Mouse (Mus musculus): ENCODE measurements around the gene Dgkq. TPM values are rescaled to one million over a fixed set of nuclear protein-coding genes. Genes with fewer than 3 reads are reported as not detected.

Gene Dgkq
- polyA plus RNA-seq, 2 experiments, result 1.9 to 4.7 TPM

GRCm38 (mm10) chr5:108655891-108656650 lies 13.4 kb downstream of the Dgkq start:
- H3K4me3 ChIP-seq (ENCODE audit: insufficient read depth in 1 of 2, low read depth in 2 of 2, low read length in 2 of 2), result no peak overlapping the region
- no peak for ATAC-seq (ENCODE audit: insufficient read depth)
- H3K27me3 ChIP-seq (ENCODE audit: control insufficient read depth, insufficient read depth, low read length), result no peaks in the 10 kb centered on the region
- no peak overlapping the region for H3K27ac ChIP-seq
- TF ChIP-seq CTCF (IDR thresholded peaks at IDR 0.05; ENCODE audit: low read depth), result no peak
- TF ChIP-seq EP300 (IDR thresholded peaks at IDR 0.05; ENCODE audit: low read depth), result no peak
- no peak overlapping the region for H3K4me2 ChIP-seq (ENCODE audit: low read depth)
- H3K36me3 ChIP-seq (replicated peaks; ENCODE audit: control insufficient read depth, insufficient read depth, low read depth), result no peaks in the 10 kb centered on the region; the same call in none of the 2 replicates
- WGBS (ENCODE audit: insufficient replicate concordance), result 83% methylated on average over 15 of the region's 15 CpGs
- DNase-seq (ENCODE audit: low read depth in 3 of 3, low spot score in 3 of 3), result no peak
- peaks cover 0 to 10% of the 10 kb centered on the region in 2 experiments; a peak in 3 of 4 replicates for H3K4me1 ChIP-seq (replicated peaks; ENCODE audit: control insufficient read depth in 2 of 2, insufficient read depth in 2 of 2, low read length in 1 of 2)
- no peaks in the 10 kb centered on the region for H3K9me3 ChIP-seq (ENCODE audit: control insufficient read depth, low read length)
- no peak overlapping the region for H3K9ac ChIP-seq (replicated peaks)

DNA sequence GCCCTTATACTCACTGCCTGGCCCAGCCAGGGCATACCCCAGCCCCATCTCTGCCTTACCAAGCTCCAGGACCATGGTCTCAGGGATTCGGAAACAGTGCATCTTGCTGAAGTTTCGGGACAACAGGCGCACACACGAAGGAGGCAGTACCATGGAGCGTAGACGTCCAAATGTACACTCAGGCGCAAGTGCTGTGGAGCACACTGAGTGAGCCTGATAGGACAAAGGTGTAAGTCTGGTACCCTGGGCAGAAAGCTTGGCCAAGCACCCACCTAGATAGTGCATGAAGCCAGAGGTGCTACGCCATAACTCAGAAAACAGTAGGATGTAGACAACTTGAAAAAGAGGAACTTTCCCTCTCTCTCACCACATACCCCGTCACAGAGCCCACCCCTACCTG lies 14.1 kb downstream of the Dgkq start:
- 90% methylated on average over 9 of the region's 9 CpGs for WGBS (ENCODE audit: insufficient replicate concordance)

GRCm38 (mm10) chr5:108654444-108654990 lies 15.0 kb downstream of the Dgkq start:
- no peak overlapping the region for H3K4me2 ChIP-seq (ENCODE audit: low read depth)
- no peak overlapping the region for H3K4me3 ChIP-seq (ENCODE audit: insufficient read depth in 1 of 2, low read depth in 2 of 2, low read length in 2 of 2)
- TF ChIP-seq CTCF (IDR thresholded peaks at IDR 0.05; ENCODE audit: low read depth), result no peak
- no peak for TF ChIP-seq EP300 (IDR thresholded peaks at IDR 0.05; ENCODE audit: low read depth)
- H3K9ac ChIP-seq (replicated peaks), result no peak overlapping the region
- H3K36me3 ChIP-seq (replicated peaks; ENCODE audit: control insufficient read depth, insufficient read depth, low read depth), result no peaks in the 10 kb centered on the region; the same call in none of the 2 replicates
- H3K27ac ChIP-seq, result no peak overlapping the region
- 86% methylated on average over 10 of the region's 10 CpGs for WGBS (ENCODE audit: insufficient replicate concordance)
- no peak for ATAC-seq (ENCODE audit: insufficient read depth)
- no peaks in the 10 kb centered on the region for H3K27me3 ChIP-seq (ENCODE audit: control insufficient read depth, insufficient read depth, low read length)
- DNase-seq (ENCODE audit: low read depth in 3 of 3, low spot score in 3 of 3), result no peak
- H3K4me1 ChIP-seq (replicated peaks; ENCODE audit: control insufficient read depth in 2 of 2, insufficient read depth in 2 of 2, low read length in 1 of 2), result peaks cover 0 to 3% of the 10 kb centered on the region in 2 experiments; a peak in 3 of 4 replicates
- no peaks in the 10 kb centered on the region for H3K9me3 ChIP-seq (ENCODE audit: control insufficient read depth, low read length)

More for the DNA sequence above, 14.1 kb downstream of the Dgkq start:
- Histone ChIP-seq H3K36me3 (replicated peaks; ENCODE audit: control insufficient read depth, insufficient read depth, low read depth) (no peaks in the 10 kb centered on the region; the same call in none of the 2 replicates), H3K27ac (no peak overlapping the region), H3K27me3 (ENCODE audit: control insufficient read depth, insufficient read depth, low read length) (no peaks in the 10 kb centered on the region), H3K9ac (replicated peaks) (no peak overlapping the region), H3K9me3 (ENCODE audit: control insufficient read depth, low read length) (no peaks in the 10 kb centered on the region), H3K4me1 (replicated peaks; ENCODE audit: control insufficient read depth in 2 of 2, insufficient read depth in 2 of 2, low read length in 1 of 2) (peaks cover 0 to 8% of the 10 kb centered on the region in 2 experiments; a peak in 3 of 4 replicates), H3K4me3 (ENCODE audit: insufficient read depth in 1 of 2, low read depth in 2 of 2, low read length in 2 of 2) (no peak overlapping the region), H3K4me2 (ENCODE audit: low read depth) (no peak overlapping the region)
- no peak for TF ChIP-seq EP300 (IDR thresholded peaks at IDR 0.05; ENCODE audit: low read depth)
- TF ChIP-seq CTCF (IDR thresholded peaks at IDR 0.05; ENCODE audit: low read depth), result no peak
- no peak for ATAC-seq (ENCODE audit: insufficient read depth)
- no peak for DNase-seq (ENCODE audit: low read depth in 3 of 3, low spot score in 3 of 3)

DNA sequence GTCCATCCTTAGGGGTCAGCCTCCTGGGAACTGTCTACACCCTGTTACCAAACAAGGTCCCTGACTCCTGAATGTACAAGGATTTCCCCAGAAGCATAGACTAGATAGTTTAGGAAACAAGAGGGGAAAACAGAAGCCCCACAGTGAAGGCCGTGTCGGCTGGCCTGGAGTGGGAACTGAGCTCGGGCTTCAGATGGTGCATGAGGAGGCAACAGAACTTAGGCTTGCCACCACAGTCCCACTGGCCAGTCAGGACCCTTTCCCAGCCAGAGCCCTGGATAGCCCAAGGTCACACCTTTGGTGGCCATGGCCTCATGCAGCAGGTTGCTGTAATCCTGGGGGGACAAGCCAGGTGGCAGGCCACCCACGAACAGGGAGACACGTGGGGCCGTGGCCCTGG lies 16.1 kb downstream of the Dgkq start:
- Histone ChIP-seq H3K4me2 (ENCODE audit: low read depth) (no peak overlapping the region), H3K27me3 (ENCODE audit: control insufficient read depth, insufficient read depth, low read length) (no peaks in the 10 kb centered on the region), H3K4me3 (ENCODE audit: insufficient read depth in 1 of 2, low read depth in 2 of 2, low read length in 2 of 2) (no peak overlapping the region), H3K9me3 (ENCODE audit: control insufficient read depth, low read length) (no peaks in the 10 kb centered on the region), H3K4me1 (replicated peaks; ENCODE audit: control insufficient read depth in 2 of 2, insufficient read depth in 2 of 2, low read length in 1 of 2) (no peaks in the 10 kb centered on the region), H3K27ac (no peak overlapping the region), H3K36me3 (replicated peaks; ENCODE audit: control insufficient read depth, insufficient read depth, low read depth) (no peaks in the 10 kb centered on the region; the same call in none of the 2 replicates), H3K9ac (replicated peaks) (no peak overlapping the region)
- 90% methylated on average over 6 of the region's 6 CpGs for WGBS (ENCODE audit: insufficient replicate concordance)
- no peak for DNase-seq (ENCODE audit: low read depth in 3 of 3, low spot score in 3 of 3)
- ATAC-seq (ENCODE audit: insufficient read depth), result no peak
- TF ChIP-seq CTCF (IDR thresholded peaks at IDR 0.05; ENCODE audit: low read depth), result no peak
- TF ChIP-seq EP300 (IDR thresholded peaks at IDR 0.05; ENCODE audit: low read depth), result no peak

DNA sequence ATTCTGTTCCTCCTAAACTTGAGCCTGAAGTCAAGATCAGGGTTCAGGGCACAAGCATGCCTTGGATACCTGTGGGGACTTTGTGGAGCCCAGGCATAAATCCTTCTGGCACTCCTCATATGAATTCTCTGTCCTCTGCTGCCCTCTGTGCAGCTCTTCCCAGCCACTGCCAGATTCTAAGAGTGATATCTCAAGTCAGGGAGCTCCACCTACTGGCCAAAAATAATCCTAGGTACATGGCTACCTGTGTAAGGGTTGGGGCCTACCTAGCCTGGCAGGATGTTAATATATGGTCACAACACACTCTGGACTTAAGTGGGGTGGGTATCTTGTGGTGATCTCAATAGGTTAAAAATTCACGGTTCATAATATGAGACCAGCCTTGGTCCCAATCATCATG lies 17.6 kb downstream of the Dgkq start:
- Histone ChIP-seq H3K9me3 (ENCODE audit: control insufficient read depth, low read length) (no peaks in the 10 kb centered on the region), H3K27me3 (ENCODE audit: control insufficient read depth, insufficient read depth, low read length) (no peaks in the 10 kb centered on the region), H3K27ac (no peak overlapping the region), H3K36me3 (replicated peaks; ENCODE audit: control insufficient read depth, insufficient read depth, low read depth) (no peaks in the 10 kb centered on the region; the same call in none of the 2 replicates), H3K4me2 (ENCODE audit: low read depth) (no peak overlapping the region), H3K9ac (replicated peaks) (no peak overlapping the region), H3K4me1 (replicated peaks; ENCODE audit: control insufficient read depth in 2 of 2, insufficient read depth in 2 of 2, low read length in 1 of 2) (no peaks in the 10 kb centered on the region), H3K4me3 (ENCODE audit: insufficient read depth in 1 of 2, low read depth in 2 of 2, low read length in 2 of 2) (no peak overlapping the region)
- DNase-seq (ENCODE audit: low read depth in 3 of 3, low spot score in 3 of 3) (peak in 2 of 3 experiments; percentile 53 to 59), ATAC-seq (ENCODE audit: insufficient read depth) (peak; percentile 44; the same call in 1 of the 2 replicates)
- TF ChIP-seq CTCF (IDR thresholded peaks at IDR 0.05; ENCODE audit: low read depth) (peak; percentile 85), EP300 (IDR thresholded peaks at IDR 0.05; ENCODE audit: low read depth) (no peak)
- 50% methylated on average over 1 of the region's 1 CpGs for WGBS (ENCODE audit: insufficient replicate concordance)
